Mouse (Mus musculus) right cerebral cortex, postnatal 25 days (tissue): ENCODE results near the gene Kank1.
"Not testable (repeated sequence)": the region's sequence is repeated elsewhere in the genome, so short reads cannot be mapped to it uniquely, and the experiment has no call there.

Experiments
- DNase-seq: peaks from one replicate; pipeline ENCODE4 v3.0.0; 2022

Gene Kank1

DNA sequence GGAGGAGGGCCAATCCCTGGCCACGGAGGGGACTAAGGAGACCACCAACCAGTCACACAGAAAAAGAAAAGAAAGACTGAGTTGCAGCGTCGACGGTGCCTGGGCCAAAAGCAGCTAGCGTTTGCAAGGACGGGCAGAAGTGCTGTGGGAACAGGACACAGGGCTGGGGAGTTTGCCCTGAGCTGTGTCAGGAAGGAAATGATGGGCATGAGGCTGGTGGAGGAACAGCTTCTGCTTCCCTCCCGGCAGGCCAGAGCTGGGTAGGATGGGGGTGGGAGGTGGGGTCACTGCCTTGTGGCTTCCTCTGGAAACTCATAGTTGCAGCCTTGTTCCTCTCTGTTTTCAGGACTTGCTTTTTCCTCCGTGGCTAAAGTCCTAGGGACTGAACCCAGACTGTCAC lies 209.1 kb downstream of the Kank1 start:
- no peak for DNase-seq

DNA sequence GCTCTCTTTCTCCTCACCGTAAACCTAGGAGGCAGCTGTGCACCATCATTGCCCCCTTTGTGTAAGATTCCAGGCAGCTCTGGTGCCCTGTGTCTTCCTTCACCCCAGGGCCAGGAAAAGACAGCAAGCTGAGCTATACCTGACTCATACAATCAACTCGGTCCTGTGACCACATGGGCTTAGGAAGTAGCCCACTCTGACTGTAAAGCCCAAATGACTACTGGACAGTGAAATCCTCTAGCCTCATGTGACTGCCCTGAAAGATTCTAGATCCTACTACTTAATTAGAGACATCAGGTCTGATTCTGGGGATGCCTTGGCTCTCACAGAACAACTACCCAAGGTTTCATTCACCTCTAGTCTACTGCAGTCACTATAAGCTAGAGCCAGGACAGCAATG lies 209.9 kb downstream of the Kank1 start:
- DNase-seq: no peak

DNA sequence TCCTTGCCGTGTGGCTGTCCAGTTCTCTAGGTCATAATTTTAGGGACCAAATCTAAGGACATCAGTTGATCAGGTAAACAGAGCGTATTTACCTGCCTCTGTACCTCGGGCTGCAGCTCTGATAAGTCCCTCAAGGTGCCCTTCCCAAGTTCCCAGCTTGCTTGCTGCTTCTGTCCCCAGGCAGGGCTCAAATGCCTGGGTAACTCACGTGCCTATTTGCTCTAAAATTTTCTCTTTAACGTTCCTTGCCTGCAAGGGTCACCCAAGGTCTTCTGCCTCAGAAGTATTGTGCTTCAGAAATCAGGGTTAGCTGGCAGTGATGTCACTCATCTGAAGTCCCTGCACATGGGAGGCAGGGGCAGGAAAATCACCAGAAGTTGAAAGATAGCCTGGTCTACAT lies 210.6 kb downstream of the Kank1 start:
- no peak for DNase-seq

DNA sequence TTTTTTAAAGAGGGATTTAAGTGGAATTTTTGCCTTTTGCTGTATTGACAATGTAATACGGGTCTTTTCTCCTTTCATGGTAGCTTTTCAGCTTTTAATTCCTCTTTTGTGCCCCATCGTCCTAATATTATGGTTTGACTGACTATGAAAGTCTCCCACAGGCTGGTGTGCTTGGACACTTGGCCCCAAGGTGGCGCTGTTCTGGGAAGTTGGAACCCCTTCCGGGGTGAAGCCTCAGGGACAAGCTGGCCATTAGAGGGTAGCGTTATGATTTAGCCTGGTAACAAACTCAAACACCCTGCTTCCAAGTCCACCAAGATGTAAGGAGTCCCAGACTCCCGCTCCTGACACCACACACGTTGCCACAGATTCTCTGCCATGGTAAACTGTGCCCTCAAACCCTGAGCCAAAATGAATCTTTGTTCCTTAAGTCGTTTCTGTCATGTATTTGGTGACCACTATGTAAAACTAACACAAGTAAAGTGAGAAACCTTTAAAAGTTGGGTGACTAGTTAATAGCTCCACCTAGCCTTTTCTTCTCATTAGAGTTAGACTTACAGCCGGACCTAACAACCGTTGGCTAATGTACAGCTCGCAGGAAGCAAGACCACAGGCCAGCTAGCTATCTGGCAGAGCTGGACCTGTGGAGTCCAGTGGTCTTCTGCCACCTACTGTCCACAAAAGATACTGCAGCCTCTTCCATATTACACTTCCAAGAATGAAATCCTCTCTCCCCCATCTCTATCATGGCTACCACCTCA lies 214.3 kb downstream of the Kank1 start:
- DNase-seq: no peak

DNA sequence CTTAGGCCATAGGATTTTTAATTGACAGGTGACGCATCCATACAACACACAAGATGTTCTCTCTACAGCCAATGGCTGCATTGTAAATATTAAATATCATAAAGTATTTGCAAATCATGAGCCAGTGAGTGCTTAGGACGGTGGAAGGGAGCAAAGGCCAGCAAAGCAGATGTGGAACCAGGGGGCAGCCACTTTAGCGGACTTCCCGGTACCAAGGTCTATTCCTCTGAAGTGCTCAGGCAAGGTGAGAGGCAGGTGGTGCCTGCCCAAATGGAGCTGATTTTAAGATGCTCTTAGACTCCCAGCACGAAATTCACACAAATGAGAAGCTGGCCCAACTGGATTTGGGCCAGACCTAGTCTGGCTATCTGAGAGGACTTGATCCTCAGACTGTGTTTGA lies 216.4 kb downstream of the Kank1 start:
- no peak for DNase-seq

DNA sequence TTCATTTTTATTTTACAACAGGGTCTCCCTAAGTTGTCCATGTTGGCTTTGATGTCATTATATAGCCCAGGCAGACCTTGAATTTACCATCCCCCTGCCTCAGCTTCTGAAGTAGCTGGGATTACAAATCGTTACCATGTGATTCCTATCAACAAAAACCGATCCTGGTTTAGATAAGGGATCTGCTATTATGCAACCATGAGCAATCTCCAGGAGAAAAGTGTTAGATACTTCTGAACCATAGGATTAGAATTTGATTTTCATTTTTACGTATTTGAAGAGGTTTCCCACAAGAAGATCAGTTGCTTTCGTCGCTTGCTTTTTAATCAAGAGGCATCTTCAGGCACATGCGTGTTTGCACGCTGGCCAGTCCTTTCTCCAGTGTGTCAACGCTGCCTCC lies 224.0 kb downstream of the Kank1 start:
- no peak for DNase-seq

GRCm38 (mm10) chr19:25461553-25462320 lies 225.0 kb downstream of the Kank1 start:
- no peak for DNase-seq

DNA sequence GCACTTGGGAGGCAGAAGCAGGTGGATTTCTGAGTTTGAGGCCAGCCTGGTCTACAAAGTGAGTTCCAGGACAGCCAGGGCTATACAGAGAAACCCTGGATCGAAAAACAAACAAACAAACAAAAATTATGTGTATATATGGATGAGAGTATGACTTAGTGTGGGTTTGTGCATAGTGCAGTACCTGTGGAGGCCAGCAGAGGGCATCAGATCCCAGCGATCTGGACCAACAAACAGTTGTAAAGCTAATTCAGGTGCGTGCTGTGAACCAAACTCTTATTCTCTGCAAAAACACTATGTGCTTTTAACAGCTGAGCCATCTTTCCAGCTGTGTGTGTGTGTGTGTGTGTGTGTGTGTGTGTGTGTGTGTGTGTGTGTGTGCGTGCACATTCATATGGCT lies 239.0 kb downstream of the Kank1 start:
- DNase-seq: not testable (repeated sequence)

GRCm38 (mm10) chr19:25479152-25479669 lies 242.4 kb downstream of the Kank1 start:
- no peak for DNase-seq

DNA sequence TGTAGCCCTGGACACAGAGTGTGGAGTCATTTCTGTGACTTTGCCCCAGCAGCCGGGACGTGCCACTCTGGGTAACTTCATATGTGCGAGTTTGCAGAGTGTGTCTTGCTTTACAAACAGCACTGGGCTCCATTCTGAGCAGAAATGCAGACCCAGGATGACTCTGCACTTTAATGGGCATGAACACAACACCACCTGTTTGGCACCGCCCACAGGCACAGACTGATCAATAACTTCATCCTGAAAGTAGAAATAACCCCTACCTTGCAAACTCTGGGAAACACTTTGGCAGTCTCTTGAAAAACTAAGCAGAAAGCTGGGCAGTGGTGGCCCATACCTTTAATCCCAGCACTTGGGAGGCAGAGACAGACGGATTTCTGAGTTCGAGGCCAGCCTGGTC lies 244.0 kb downstream of the Kank1 start:
- DNase-seq: no peak
